Mouse (Mus musculus): ENCODE data around the gene 4930404N11Rik. TPM values are rescaled to one million over a fixed set of nuclear protein-coding genes. Genes with fewer than 3 reads are reported as not detected.

Gene 4930404N11Rik
- polyA plus RNA-seq, 1 experiment from 2014 or later, result 2.9 TPM

GRCm38 (mm10) chr10:81364666-81365065 lies 950 bp downstream of the 4930404N11Rik start:
- peak overlapping the region; percentile 65 for H3K9ac ChIP-seq (ENCODE audit: low read length)
- peak; percentile 4; the same call in 1 of the 2 replicates for ATAC-seq (ENCODE audit: insufficient read depth, low FRiP score)
- H3K9me3 ChIP-seq (replicated peaks; ENCODE audit: control insufficient read depth, low read length), result no peaks in the 10 kb centered on the region
- H3K27me3 ChIP-seq (ENCODE audit: control insufficient read depth, insufficient read depth, low read length), result peaks cover 10% of the 10 kb centered on the region; the same call in 1 of the 2 replicates
- H3K4me1 ChIP-seq (ENCODE audit: control insufficient read depth, insufficient read depth, low read length), result peaks cover 52% of the 10 kb centered on the region
- 0 out of 2 replicates have a peak overlapping the region, but pooled peaks have one; percentile 31 for H3K27ac ChIP-seq (ENCODE audit: low read length)
- peak overlapping the region; percentile 61 for H3K4me2 ChIP-seq (ENCODE audit: low read depth, low read length)
- 15% methylated on average over 28 of the region's 28 CpGs for WGBS
- peak overlapping the region; percentile 37 for H3K4me3 ChIP-seq (replicated peaks; ENCODE audit: low read length)
- peaks cover 27% of the 10 kb centered on the region for H3K36me3 ChIP-seq (ENCODE audit: control insufficient read depth, insufficient read depth, low read length)

- ATAC-seq (ENCODE audit: insufficient read depth, low FRiP score), result no peak
- Histone ChIP-seq H3K9ac (ENCODE audit: low read length) (peak overlapping the region; percentile 65), H3K9me3 (replicated peaks; ENCODE audit: control insufficient read depth, low read length) (no peaks in the 10 kb centered on the region)
Observed at GRCm38 (mm10) chr10:81363436-81364346, 1.9 kb downstream of the 4930404N11Rik start.

GRCm38 (mm10) chr10:81362336-81362949 lies 3.2 kb downstream of the 4930404N11Rik start:
- Histone ChIP-seq H3K27me3 (ENCODE audit: control insufficient read depth, insufficient read depth, low read length) (peaks cover 10% of the 10 kb centered on the region; the same call in 1 of the 2 replicates), H3K4me2 (ENCODE audit: low read depth, low read length) (peak overlapping the region; percentile 61), H3K4me3 (replicated peaks; ENCODE audit: low read length) (no peak overlapping the region), H3K27ac (ENCODE audit: low read length) (peak overlapping the region; percentile 67), H3K36me3 (ENCODE audit: control insufficient read depth, insufficient read depth, low read length) (peaks cover 9% of the 10 kb centered on the region), H3K9ac (ENCODE audit: low read length) (0 out of 2 replicates have a peak overlapping the region, but pooled peaks have one; percentile 22), H3K9me3 (replicated peaks; ENCODE audit: control insufficient read depth, low read length) (no peaks in the 10 kb centered on the region), H3K4me1 (ENCODE audit: control insufficient read depth, insufficient read depth, low read length) (peaks cover 63% of the 10 kb centered on the region)
- ATAC-seq (ENCODE audit: insufficient read depth, low FRiP score), result peak; percentile 10; the same call in 1 of the 2 replicates
- WGBS, result 57% methylated on average over 12 of the region's 12 CpGs

More at GRCm38 (mm10) chr10:81363436-81364346, 1.9 kb downstream of the 4930404N11Rik start:
- Histone ChIP-seq H3K27me3 (ENCODE audit: control insufficient read depth, insufficient read depth, low read length) (peaks cover 10% of the 10 kb centered on the region; the same call in 1 of the 2 replicates), H3K27ac (ENCODE audit: low read length) (peak overlapping the region; percentile 67), H3K4me1 (ENCODE audit: control insufficient read depth, insufficient read depth, low read length) (peaks cover 54% of the 10 kb centered on the region), H3K4me3 (replicated peaks; ENCODE audit: low read length) (peak overlapping the region; percentile 37), H3K4me2 (ENCODE audit: low read depth, low read length) (peak overlapping the region; percentile 61), H3K36me3 (ENCODE audit: control insufficient read depth, insufficient read depth, low read length) (peaks cover 21% of the 10 kb centered on the region)
- WGBS, result 14% methylated on average over 54 of the region's 54 CpGs

GRCm38 (mm10) chr10:81360721-81361120 lies 4.9 kb downstream of the 4930404N11Rik start:
- no peaks in the 10 kb centered on the region for H3K9me3 ChIP-seq (replicated peaks; ENCODE audit: control insufficient read depth, low read length)
- H3K9ac ChIP-seq (ENCODE audit: low read length), result no peak overlapping the region
- 54% methylated on average over 8 of the region's 8 CpGs for WGBS
- ATAC-seq (ENCODE audit: insufficient read depth, low FRiP score), result no peak
- 0 out of 2 replicates have a peak overlapping the region, but pooled peaks have one; percentile 8 for H3K4me2 ChIP-seq (ENCODE audit: low read depth, low read length)
- H3K4me1 ChIP-seq (ENCODE audit: control insufficient read depth, insufficient read depth, low read length), result peaks cover 65% of the 10 kb centered on the region
- 0 out of 2 replicates have a peak, but pooled peaks cover 2% of the 10 kb centered on the region for H3K36me3 ChIP-seq (ENCODE audit: control insufficient read depth, insufficient read depth, low read length)
- no peak overlapping the region; the same call in 1 of the 2 replicates for H3K27ac ChIP-seq (ENCODE audit: low read length)
- H3K27me3 ChIP-seq (ENCODE audit: control insufficient read depth, insufficient read depth, low read length), result peaks cover 10% of the 10 kb centered on the region; the same call in 1 of the 2 replicates
- no peak overlapping the region for H3K4me3 ChIP-seq (replicated peaks; ENCODE audit: low read length)

- H3K27ac ChIP-seq (ENCODE audit: low read length), result peak overlapping the region; percentile 42; the same call in 1 of the 2 replicates
- 56% methylated on average over 1 of the region's 1 CpGs for WGBS
- H3K9ac ChIP-seq (ENCODE audit: low read length), result peak overlapping the region; percentile 90
- no peaks in the 10 kb centered on the region for H3K9me3 ChIP-seq (replicated peaks; ENCODE audit: control insufficient read depth, low read length)
- no peak for ATAC-seq (ENCODE audit: insufficient read depth, low FRiP score)
- H3K4me3 ChIP-seq (replicated peaks; ENCODE audit: low read length), result peak overlapping the region; percentile 80
- H3K4me2 ChIP-seq (ENCODE audit: low read depth, low read length), result peak overlapping the region; percentile 99
- peaks cover 9% of the 10 kb centered on the region; the same call in 1 of the 2 replicates for H3K27me3 ChIP-seq (ENCODE audit: control insufficient read depth, insufficient read depth, low read length)
- H3K4me1 ChIP-seq (ENCODE audit: control insufficient read depth, insufficient read depth, low read length), result peaks cover 48% of the 10 kb centered on the region
- H3K36me3 ChIP-seq (ENCODE audit: control insufficient read depth, insufficient read depth, low read length), result 0 out of 2 replicates have a peak, but pooled peaks cover 2% of the 10 kb centered on the region
Observed at GRCm38 (mm10) chr10:81358841-81359240, 6.8 kb downstream of the 4930404N11Rik start.

GRCm38 (mm10) chr10:81358209-81358608 lies 7.4 kb downstream of the 4930404N11Rik start:
- 0 out of 2 replicates have a peak, but pooled peaks cover 2% of the 10 kb centered on the region for H3K36me3 ChIP-seq (ENCODE audit: control insufficient read depth, insufficient read depth, low read length)
- H3K27me3 ChIP-seq (ENCODE audit: control insufficient read depth, insufficient read depth, low read length), result peaks cover 3% of the 10 kb centered on the region; the same call in 1 of the 2 replicates
- peak overlapping the region; percentile 99 for H3K4me2 ChIP-seq (ENCODE audit: low read depth, low read length)
- H3K4me3 ChIP-seq (replicated peaks; ENCODE audit: low read length), result peak overlapping the region; percentile 80
- H3K27ac ChIP-seq (ENCODE audit: low read length), result no peak overlapping the region
- H3K9ac ChIP-seq (ENCODE audit: low read length), result peak overlapping the region; percentile 90
- no peak for ATAC-seq (ENCODE audit: insufficient read depth, low FRiP score)
- no peaks in the 10 kb centered on the region for H3K9me3 ChIP-seq (replicated peaks; ENCODE audit: control insufficient read depth, low read length)
- 31% methylated on average over 4 of the region's 4 CpGs for WGBS
- peaks cover 42% of the 10 kb centered on the region for H3K4me1 ChIP-seq (ENCODE audit: control insufficient read depth, insufficient read depth, low read length)

- ATAC-seq (ENCODE audit: insufficient read depth, low FRiP score), result peak; percentile 87
- Histone ChIP-seq H3K9ac (ENCODE audit: low read length) (peak within 1 kb of the TSS; percentile 90), H3K4me1 (ENCODE audit: control insufficient read depth, insufficient read depth, low read length) (peaks cover 34% of the 10 kb centered on the region), H3K27ac (ENCODE audit: low read length) (peak within 1 kb of the TSS; percentile 27; the same call in 1 of the 2 replicates), H3K4me2 (ENCODE audit: low read depth, low read length) (peak within 1 kb of the TSS; percentile 99), H3K4me3 (replicated peaks; ENCODE audit: low read length) (peak within 1 kb of the TSS; percentile 80), H3K27me3 (ENCODE audit: control insufficient read depth, insufficient read depth, low read length) (no peaks in the 10 kb centered on the region), H3K36me3 (ENCODE audit: control insufficient read depth, insufficient read depth, low read length) (0 out of 2 replicates have a peak, but pooled peaks cover 2% of the 10 kb centered on the region), H3K9me3 (replicated peaks; ENCODE audit: control insufficient read depth, low read length) (no peaks in the 10 kb centered on the region)
- WGBS, result 2% methylated on average over 79 of the region's 79 CpGs
Observed at GRCm38 (mm10) chr10:81356991-81357844, 8.4 kb downstream of the 4930404N11Rik start, which contains the start of gene Mfsd12. Mfsd12 (plus strand) TSS chr10:81357491.
